Mouse (Mus musculus) stomach, postnatal 0 days (tissue): ENCODE results near the gene Sytl1.

Experiments used
- CTCF ChIP-seq: IDR thresholded peaks from 2 replicates; pipeline ENCODE4 v1.5.1; 2016; ENCODE audit warnings: antibody characterized with exemption, low read depth, mild to moderate bottlenecking, moderate library complexity
- EP300 ChIP-seq: optimal IDR thresholded peaks from 2 replicates; pipeline ENCODE3; 2016; ENCODE audit warnings: antibody characterized with exemption

DNA sequence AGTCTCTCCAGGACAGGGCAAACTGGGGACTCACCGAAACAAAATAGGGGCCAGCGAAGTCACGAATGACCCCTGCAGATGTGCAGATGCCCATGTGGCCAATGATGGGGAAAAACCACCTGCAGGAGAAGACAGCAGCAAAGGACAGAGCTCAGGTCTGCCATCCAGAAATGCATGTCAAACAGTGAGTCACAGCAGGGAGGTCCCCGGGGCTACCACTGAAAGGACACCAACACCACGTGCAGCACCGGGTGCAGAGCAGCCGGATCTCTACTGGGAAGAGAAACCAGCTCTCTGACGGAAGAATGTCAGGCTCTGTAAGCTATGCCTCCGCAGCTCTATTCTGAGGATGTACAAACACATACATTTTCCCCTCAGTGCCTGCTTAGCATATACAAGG is 8.0 kb upstream of the Sytl1 start:
- no peak for TF ChIP-seq CTCF
- TF ChIP-seq EP300, result no peak
